Mouse (Mus musculus): ENCODE results near the gene Sepsecs. TPM values are rescaled to one million over a fixed set of nuclear protein-coding genes. Genes with fewer than 3 reads are reported as not detected.
"Not testable (repeated sequence)": the region's sequence is repeated elsewhere in the genome, so short reads cannot be mapped to it uniquely, and the experiment has no call there.

Gene Sepsecs
- 12.7 and 13.6 TPM in 2 replicates for total RNA-seq (2017)

GRCm38 (mm10) chr5:52669426-52670191 is at the start of gene Sepsecs:
Sepsecs (minus strand) TSS chr5:52669708.
- ATAC-seq (ENCODE audit: extremely low read depth, insufficient number of reproducible peaks, low FRiP score, poor library complexity, severe bottlenecking): peak; percentile 86

GRCm38 (mm10) chr5:52716742-52717448 is 47.4 kb upstream of the Sepsecs start:
- ATAC-seq (ENCODE audit: extremely low read depth, insufficient number of reproducible peaks, low FRiP score, poor library complexity, severe bottlenecking): no peak

GRCm38 (mm10) chr5:52712704-52713103 is 43.2 kb upstream of the Sepsecs start:
- ATAC-seq (ENCODE audit: extremely low read depth, insufficient number of reproducible peaks, low FRiP score, poor library complexity, severe bottlenecking): no peak

GRCm38 (mm10) chr5:52704562-52704961 is 35.1 kb upstream of the Sepsecs start:
- no peak for ATAC-seq (ENCODE audit: extremely low read depth, insufficient number of reproducible peaks, low FRiP score, poor library complexity, severe bottlenecking)

GRCm38 (mm10) chr5:52697882-52698440 is 28.5 kb upstream of the Sepsecs start:
- not testable (repeated sequence) for ATAC-seq (ENCODE audit: extremely low read depth, insufficient number of reproducible peaks, low FRiP score, poor library complexity, severe bottlenecking)

- ATAC-seq (ENCODE audit: extremely low read depth, insufficient number of reproducible peaks, low FRiP score, poor library complexity, severe bottlenecking): no peak
These were observed 27.8 kb upstream of the Sepsecs start for GRCm38 (mm10) chr5:52697291-52697690.

- ATAC-seq (ENCODE audit: extremely low read depth, insufficient number of reproducible peaks, low FRiP score, poor library complexity, severe bottlenecking): no peak
These were observed 18.4 kb upstream of the Sepsecs start for GRCm38 (mm10) chr5:52687741-52688455.

GRCm38 (mm10) chr5:52681111-52681510 is 11.6 kb upstream of the Sepsecs start:
- ATAC-seq (ENCODE audit: extremely low read depth, insufficient number of reproducible peaks, low FRiP score, poor library complexity, severe bottlenecking): no peak

- no peak for ATAC-seq (ENCODE audit: extremely low read depth, insufficient number of reproducible peaks, low FRiP score, poor library complexity, severe bottlenecking)
These were observed 10.7 kb upstream of the Sepsecs start for GRCm38 (mm10) chr5:52680191-52680590.

GRCm38 (mm10) chr5:52678498-52679070 is 9.1 kb upstream of the Sepsecs start:
- no peak for ATAC-seq (ENCODE audit: extremely low read depth, insufficient number of reproducible peaks, low FRiP score, poor library complexity, severe bottlenecking)

GRCm38 (mm10) chr5:52677126-52677525 is 7.6 kb upstream of the Sepsecs start:
- no peak for ATAC-seq (ENCODE audit: extremely low read depth, insufficient number of reproducible peaks, low FRiP score, poor library complexity, severe bottlenecking)

- no peak for ATAC-seq (ENCODE audit: extremely low read depth, insufficient number of reproducible peaks, low FRiP score, poor library complexity, severe bottlenecking)
These were observed 5.0 kb upstream of the Sepsecs start for GRCm38 (mm10) chr5:52674384-52675069.

- ATAC-seq (ENCODE audit: extremely low read depth, insufficient number of reproducible peaks, low FRiP score, poor library complexity, severe bottlenecking): no peak
These were observed 3.8 kb upstream of the Sepsecs start for GRCm38 (mm10) chr5:52673341-52673740.

- no peak for ATAC-seq (ENCODE audit: extremely low read depth, insufficient number of reproducible peaks, low FRiP score, poor library complexity, severe bottlenecking)
These were observed 1.2 kb upstream of the Sepsecs start for GRCm38 (mm10) chr5:52670745-52671144.

GRCm38 (mm10) chr5:52666766-52667165 is 2.7 kb downstream of the Sepsecs start:
- ATAC-seq (ENCODE audit: extremely low read depth, insufficient number of reproducible peaks, low FRiP score, poor library complexity, severe bottlenecking): no peak

GRCm38 (mm10) chr5:52657957-52658356 is 11.6 kb downstream of the Sepsecs start:
- no peak for ATAC-seq (ENCODE audit: extremely low read depth, insufficient number of reproducible peaks, low FRiP score, poor library complexity, severe bottlenecking)

GRCm38 (mm10) chr5:52657336-52657735 is 12.2 kb downstream of the Sepsecs start:
- no peak for ATAC-seq (ENCODE audit: extremely low read depth, insufficient number of reproducible peaks, low FRiP score, poor library complexity, severe bottlenecking)

- ATAC-seq (ENCODE audit: extremely low read depth, insufficient number of reproducible peaks, low FRiP score, poor library complexity, severe bottlenecking): no peak
These were observed 13.5 kb downstream of the Sepsecs start for GRCm38 (mm10) chr5:52655992-52656391.
